Mouse (Mus musculus) C2C12 (cell line): ENCODE measurements around the gene 6030458C11Rik.

Experiments
- CEBPB ChIP-seq: IDR thresholded peaks from one replicate; pipeline ENCODE4 v1.6.1; 2011; ENCODE audit warnings: low read depth, mild to moderate bottlenecking, control low read depth, moderate library complexity
- CTCF ChIP-seq: IDR thresholded peaks from one replicate; pipeline ENCODE4 v1.5.1; 2011; ENCODE audit not compliant: control insufficient read depth, insufficient read depth, insufficient read length
- MYOG ChIP-seq: IDR thresholded peaks from one replicate; pipeline ENCODE4 v1.6.1; 2011; ENCODE audit not compliant: control insufficient read depth, insufficient read length; ENCODE audit errors: extremely low read depth
- USF1 ChIP-seq: IDR thresholded peaks from one replicate; pipeline ENCODE4 v1.6.1; 2011; ENCODE audit warnings: low read depth, mild to moderate bottlenecking, control low read depth, moderate library complexity

DNA sequence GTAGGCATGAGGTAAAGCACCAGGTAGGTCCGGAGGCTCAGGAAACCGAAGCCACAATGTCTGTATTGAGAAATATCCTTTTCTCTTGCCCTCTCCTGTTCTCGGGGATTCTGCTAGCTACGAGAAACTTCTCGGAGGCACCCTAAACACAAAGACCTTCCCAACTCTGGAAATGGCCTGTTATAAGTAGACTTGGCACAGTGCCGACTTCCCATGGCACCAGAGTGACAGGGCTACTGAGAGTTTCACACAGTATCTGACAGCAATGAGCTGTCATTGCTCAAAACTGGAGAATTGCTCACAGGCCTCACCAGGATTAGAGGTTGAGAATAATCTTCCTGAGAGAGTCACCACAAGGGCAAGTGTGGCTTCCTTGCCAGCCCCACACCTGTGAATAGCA is 63.7 kb downstream of the 6030458C11Rik start:
- no peak for TF ChIP-seq CTCF
- TF ChIP-seq USF1, result no peak
- no peak for TF ChIP-seq CEBPB
- TF ChIP-seq MYOG, result no peak
